Mouse (Mus musculus) small intestine, adult 2 months (tissue): ENCODE results near the gene Gm9045.

ENCODE experiments used
- CTCF ChIP-seq: fragments of 200-500 bp; IDR thresholded peaks from 2 replicates; pipeline ENCODE4 v1.5.1; 2012; ENCODE audit warnings: low read depth, mild to moderate bottlenecking, control low read depth, inconsistent platforms, low read length, moderate library complexity, mixed read lengths; ENCODE audit not compliant: insufficient replicate concordance, insufficient read length; ENCODE audit errors: extremely low read depth
- POLR2A ChIP-seq: fragments of 200-500 bp; IDR thresholded peaks from 2 replicates; pipeline ENCODE4 v1.6.1; 2012; ENCODE audit warnings: low read depth, mild to moderate bottlenecking, control low read depth, inconsistent platforms, low read length, moderate library complexity

- peak; percentile 90; the same call in 1 of the 2 replicates for TF ChIP-seq CTCF
- TF ChIP-seq POLR2A = no peak
These were observed 32.8 kb upstream of the Gm9045 start for GRCm38 (mm10) chr10:118370443-118370842.
